Mouse (Mus musculus) liver, embryonic 16.5 days (tissue): ENCODE measurements around the gene Arrdc5. TPM values are rescaled to one million over a fixed set of nuclear protein-coding genes. Genes with fewer than 3 reads are reported as not detected.

Source experiments
- ATAC-seq: fragments of 200-750 bp; cut with Nextera tagmentation; 2 replicates; pipeline ENCODE4 v1.8.0; 2017; ENCODE audit warnings: low read depth, mild to moderate bottlenecking, moderate number of reproducible peaks, moderate library complexity
- H3K27ac ChIP-seq: fragments of 300-500 bp; sonication (generic); 2 replicates; pipeline ENCODE4 v1.5.1; 2014; ENCODE audit warnings: mild to moderate bottlenecking, low read length
- H3K27me3 ChIP-seq: fragments of 300-500 bp; sonication (generic); 2 replicates; pipeline ENCODE4 v1.6.1; 2014; ENCODE audit warnings: low read depth, low read length, mixed read lengths; ENCODE audit not compliant: control insufficient read depth, insufficient read depth
- H3K36me3 ChIP-seq: fragments of 300-500 bp; sonication (generic); 2 replicates; pipeline ENCODE4 v1.6.1; 2014; ENCODE audit warnings: mild to moderate bottlenecking; ENCODE audit not compliant: control insufficient read depth, insufficient read depth
- H3K4me1 ChIP-seq: fragments of 300-500 bp; sonication (generic); 2 replicates; pipeline ENCODE4 v1.6.1; 2014; ENCODE audit warnings: low read depth, low read length, mixed read lengths; ENCODE audit not compliant: control insufficient read depth
- H3K4me2 ChIP-seq: fragments of 300-500 bp; sonication (generic); 2 replicates; pipeline ENCODE4 v1.6.1; 2014; ENCODE audit warnings: low read depth, low read length, mixed read lengths
- H3K4me3 ChIP-seq: fragments of 300-500 bp; sonication (generic); 2 replicates; pipeline ENCODE4 v1.5.1; 2014; ENCODE audit warnings: low read depth, mild to moderate bottlenecking, low read length
- H3K9ac ChIP-seq: fragments of 300-500 bp; sonication (generic); 2 replicates; pipeline ENCODE4 v1.6.1; 2014; ENCODE audit warnings: low read depth, low read length
- H3K9me3 ChIP-seq: fragments of 300-500 bp; sonication (generic); replicated peaks from 2 replicates; pipeline ENCODE4 v1.6.1; 2016; ENCODE audit warnings: low read length; ENCODE audit not compliant: control insufficient read depth
- WGBS: fragments of 180-500 bp; shearing (Covaris S2); extraction: QIAGEN DNeasy Blood & Tissue Kit; methylation state at CpG from one replicate; pipeline ENCODE4 v1.1.7; 2014; ENCODE audit not compliant: insufficient replicate concordance; 5-methylcytosine and 5-hydroxymethylcytosine counted together
- polyA plus RNA-seq: library from polyadenylated mRNA; unstranded; fragments of >200 nt; fragmentation: Nextera tagmentation; extraction: Ambion mirVana; gene quantifications from 2 replicates; pipeline ENCODE4 v1.2.1, GENCODE M21; 2015

Gene Arrdc5
- polyA plus RNA-seq, 1 experiment from 2014 or later, result not detected

GRCm38 (mm10) chr17:56296201-56296600, 3.9 kb downstream of the Arrdc5 start:
- Histone ChIP-seq H3K4me3 (no peak overlapping the region), H3K27ac (no peak overlapping the region), H3K9me3 (no peaks in the 10 kb centered on the region), H3K36me3 (no peaks in the 10 kb centered on the region), H3K9ac (no peak overlapping the region), H3K27me3 (no peaks in the 10 kb centered on the region), H3K4me1 (peaks cover 10% of the 10 kb centered on the region), H3K4me2 (no peak overlapping the region)
- WGBS, result 44% methylated on average over 1 of the region's 1 CpGs
- ATAC-seq, result no peak

GRCm38 (mm10) chr17:56294241-56294640, 5.8 kb downstream of the Arrdc5 start:
- Histone ChIP-seq H3K4me2 (no peak overlapping the region), H3K4me3 (no peak overlapping the region), H3K27me3 (no peaks in the 10 kb centered on the region), H3K4me1 (peaks cover 29% of the 10 kb centered on the region), H3K36me3 (no peaks in the 10 kb centered on the region), H3K9ac (no peak overlapping the region), H3K9me3 (no peaks in the 10 kb centered on the region), H3K27ac (no peak overlapping the region)
- WGBS, result 84% methylated on average over 19 of the region's 19 CpGs
- ATAC-seq, result no peak

- Histone ChIP-seq H3K27me3 (no peaks in the 10 kb centered on the region), H3K9me3 (no peaks in the 10 kb centered on the region), H3K27ac (no peak overlapping the region), H3K36me3 (no peaks in the 10 kb centered on the region), H3K4me2 (no peak overlapping the region), H3K4me1 (peaks cover 38% of the 10 kb centered on the region), H3K9ac (no peak overlapping the region), H3K4me3 (no peak overlapping the region)
- ATAC-seq, result no peak
- 37% methylated on average over 1 of the region's 1 CpGs for WGBS
Measured at GRCm38 (mm10) chr17:56293291-56293690, 6.8 kb downstream of the Arrdc5 start.

GRCm38 (mm10) chr17:56292531-56293222, 7.4 kb downstream of the Arrdc5 start, which contains the start of gene Plin3:
Gene Plin3, minus strand, starts transcription at chr17:56292873.
- peaks cover 44% of the 10 kb centered on the region for H3K4me1 ChIP-seq
- no peak within 1 kb of the TSS for H3K4me3 ChIP-seq
- WGBS, result 83% methylated on average over 4 of the region's 4 CpGs
- no peaks in the 10 kb centered on the region for H3K27me3 ChIP-seq
- H3K9me3 ChIP-seq, result no peaks in the 10 kb centered on the region
- no peak within 1 kb of the TSS; the same call in 1 of the 2 replicates for H3K27ac ChIP-seq
- ATAC-seq, result no peak
- no peak within 1 kb of the TSS; the same call in 1 of the 2 replicates for H3K9ac ChIP-seq
- H3K4me2 ChIP-seq, result peak within 1 kb of the TSS; percentile 70
- no peaks in the 10 kb centered on the region for H3K36me3 ChIP-seq

GRCm38 (mm10) chr17:56291826-56292475, 8.1 kb downstream of the Arrdc5 start:
- peak overlapping the region; percentile 90; the same call in 1 of the 2 replicates for H3K27ac ChIP-seq
- no peaks in the 10 kb centered on the region for H3K36me3 ChIP-seq
- H3K4me3 ChIP-seq, result peak overlapping the region; percentile 56; the same call in 1 of the 2 replicates
- peak overlapping the region; percentile 52; the same call in 1 of the 2 replicates for H3K9ac ChIP-seq
- H3K27me3 ChIP-seq, result no peaks in the 10 kb centered on the region
- H3K4me2 ChIP-seq, result peak overlapping the region; percentile 70
- peaks cover 52% of the 10 kb centered on the region for H3K4me1 ChIP-seq
- ATAC-seq, result no peak
- WGBS, result 76% methylated on average over 7 of the region's 7 CpGs
- no peaks in the 10 kb centered on the region for H3K9me3 ChIP-seq

- peak overlapping the region; percentile 90 for H3K27ac ChIP-seq
- no peaks in the 10 kb centered on the region for H3K36me3 ChIP-seq
- ATAC-seq, result peak; percentile 78
- 0% methylated on average over 16 of the region's 16 CpGs for WGBS
- H3K4me1 ChIP-seq, result peaks cover 59% of the 10 kb centered on the region
- H3K9ac ChIP-seq, result peak overlapping the region; percentile 52
- peak overlapping the region; percentile 56 for H3K4me3 ChIP-seq
- H3K4me2 ChIP-seq, result peak overlapping the region; percentile 70
- no peaks in the 10 kb centered on the region for H3K27me3 ChIP-seq
- H3K9me3 ChIP-seq, result no peaks in the 10 kb centered on the region
Measured at GRCm38 (mm10) chr17:56291171-56291511, 8.9 kb downstream of the Arrdc5 start.

GRCm38 (mm10) chr17:56290388-56291170, 9.5 kb downstream of the Arrdc5 start:
- Histone ChIP-seq H3K27me3 (no peaks in the 10 kb centered on the region), H3K36me3 (peaks cover 5% of the 10 kb centered on the region), H3K27ac (peak overlapping the region; percentile 90), H3K9ac (peak overlapping the region; percentile 54), H3K4me3 (peak overlapping the region; percentile 56), H3K4me2 (peak overlapping the region; percentile 70), H3K9me3 (no peaks in the 10 kb centered on the region), H3K4me1 (peaks cover 60% of the 10 kb centered on the region)
- WGBS, result 1% methylated on average over 17 of the region's 17 CpGs
- ATAC-seq, result peak; percentile 88

- peaks cover 60% of the 10 kb centered on the region for H3K4me1 ChIP-seq
- no peaks in the 10 kb centered on the region for H3K9me3 ChIP-seq
- H3K4me3 ChIP-seq, result peak overlapping the region; percentile 56
- peak overlapping the region; percentile 54 for H3K9ac ChIP-seq
- peaks cover 8% of the 10 kb centered on the region for H3K36me3 ChIP-seq
- peak overlapping the region; percentile 70 for H3K4me2 ChIP-seq
- WGBS, result 6% methylated on average over 23 of the region's 23 CpGs
- ATAC-seq, result peak; percentile 20
- no peaks in the 10 kb centered on the region for H3K27me3 ChIP-seq
- H3K27ac ChIP-seq, result peak overlapping the region; percentile 90
Measured at GRCm38 (mm10) chr17:56289371-56290331, 10.4 kb downstream of the Arrdc5 start.
